Mouse (Mus musculus): Measurements from ENCODE around the gene Slc2a10. TPM values are rescaled to one million over a fixed set of nuclear protein-coding genes. Genes with fewer than 3 reads are reported as not detected.

Slc2a10 gene
- polyA plus RNA-seq (2016; fragmentation: Nextera tagmentation; extraction: Ambion mirVana) = 6.3 and 7.1 TPM in 2 replicates

GRCm38 (mm10) chr2:165503259-165504203 lies at the start of gene Slc2a10:
TSS of gene Slc2a10 (plus strand) at chr2:165503787.
- Histone ChIP-seq H3K27me3 (peaks cover 15% of the 10 kb centered on the region; the same call in 1 of the 2 replicates), H3K4me1 (replicated peaks) (peaks cover 18% of the 10 kb centered on the region), H3K9ac (replicated peaks) (peak within 1 kb of the TSS; percentile 75), H3K4me2 (peak within 1 kb of the TSS; percentile 81), H3K27ac (0 out of 2 replicates have a peak within 1 kb of the TSS, but pooled peaks have one; percentile 53), H3K9me3 (no peaks in the 10 kb centered on the region), H3K4me3 (replicated peaks) (peak within 1 kb of the TSS; percentile 51), H3K36me3 (no peaks in the 10 kb centered on the region)
- 5% methylated on average over 32 of the region's 32 CpGs for WGBS
- ATAC-seq (ENCODE audit: insufficient number of reproducible peaks, insufficient read depth, low FRiP score, low TSS enrichment, low read depth) = peak; percentile 82

- H3K27ac ChIP-seq = no peak overlapping the region
- whole genome bisulfite sequencing = 71% methylated on average over 2 of the region's 2 CpGs
- no peaks in the 10 kb centered on the region for H3K9me3 ChIP-seq
- no peak overlapping the region for H3K9ac ChIP-seq (replicated peaks)
- no peaks in the 10 kb centered on the region for H3K36me3 ChIP-seq
- no peaks in the 10 kb centered on the region for H3K27me3 ChIP-seq
- no peak overlapping the region for H3K4me3 ChIP-seq (replicated peaks)
- ATAC-seq (ENCODE audit: insufficient number of reproducible peaks, insufficient read depth, low FRiP score, low TSS enrichment, low read depth) = no peak
- H3K4me2 ChIP-seq = no peak overlapping the region
- H3K4me1 ChIP-seq (replicated peaks) = peaks cover 12% of the 10 kb centered on the region; the same call in 1 of the 2 replicates
These were observed 46.9 kb upstream of the Slc2a10 start for GRCm38 (mm10) chr2:165456710-165457109.

- WGBS = 44% methylated on average over 5 of the region's 5 CpGs
- peaks cover 12% of the 10 kb centered on the region; the same call in 1 of the 2 replicates for H3K4me1 ChIP-seq (replicated peaks)
- H3K4me2 ChIP-seq = no peak overlapping the region
- H3K27ac ChIP-seq = no peak overlapping the region
- no peaks in the 10 kb centered on the region for H3K27me3 ChIP-seq
- H3K36me3 ChIP-seq = no peaks in the 10 kb centered on the region
- no peak overlapping the region for H3K4me3 ChIP-seq (replicated peaks)
- no peak overlapping the region for H3K9ac ChIP-seq (replicated peaks)
- H3K9me3 ChIP-seq = no peaks in the 10 kb centered on the region
- ATAC-seq (ENCODE audit: insufficient number of reproducible peaks, insufficient read depth, low FRiP score, low TSS enrichment, low read depth) = no peak
These were observed 45.4 kb upstream of the Slc2a10 start for GRCm38 (mm10) chr2:165458189-165458588.

GRCm38 (mm10) chr2:165459663-165460062 lies 43.9 kb upstream of the Slc2a10 start:
- H3K27me3 ChIP-seq = no peaks in the 10 kb centered on the region
- no peaks in the 10 kb centered on the region for H3K36me3 ChIP-seq
- H3K4me2 ChIP-seq = no peak overlapping the region
- no peak overlapping the region for H3K4me3 ChIP-seq (replicated peaks)
- 12% methylated on average over 7 of the region's 7 CpGs for WGBS
- no peak overlapping the region for H3K9ac ChIP-seq (replicated peaks)
- no peak overlapping the region for H3K27ac ChIP-seq
- ATAC-seq (ENCODE audit: insufficient number of reproducible peaks, insufficient read depth, low FRiP score, low TSS enrichment, low read depth) = no peak
- H3K9me3 ChIP-seq = no peaks in the 10 kb centered on the region
- H3K4me1 ChIP-seq (replicated peaks) = peaks cover 12% of the 10 kb centered on the region; the same call in 1 of the 2 replicates

- Histone ChIP-seq H3K4me1 (replicated peaks) (peaks cover 1% of the 10 kb centered on the region), H3K36me3 (no peaks in the 10 kb centered on the region), H3K9me3 (no peaks in the 10 kb centered on the region), H3K27ac (no peak overlapping the region), H3K4me2 (no peak overlapping the region), H3K27me3 (peaks cover 24% of the 10 kb centered on the region), H3K9ac (replicated peaks) (no peak overlapping the region), H3K4me3 (replicated peaks) (no peak overlapping the region)
- no peak for ATAC-seq (ENCODE audit: insufficient number of reproducible peaks, insufficient read depth, low FRiP score, low TSS enrichment, low read depth)
- WGBS = 68% methylated on average over 15 of the region's 15 CpGs
These were observed 35.6 kb upstream of the Slc2a10 start for GRCm38 (mm10) chr2:165467824-165468452.

- no peak for ATAC-seq (ENCODE audit: insufficient number of reproducible peaks, insufficient read depth, low FRiP score, low TSS enrichment, low read depth)
- no peak overlapping the region for H3K9ac ChIP-seq (replicated peaks)
- no peak overlapping the region for H3K4me3 ChIP-seq (replicated peaks)
- H3K27ac ChIP-seq = no peak overlapping the region
- H3K4me1 ChIP-seq (replicated peaks) = peaks cover 4% of the 10 kb centered on the region
- H3K36me3 ChIP-seq = no peaks in the 10 kb centered on the region
- peaks cover 43% of the 10 kb centered on the region for H3K27me3 ChIP-seq
- 32% methylated on average over 5 of the region's 5 CpGs for WGBS
- no peak overlapping the region for H3K4me2 ChIP-seq
- H3K9me3 ChIP-seq = no peaks in the 10 kb centered on the region
These were observed 33.4 kb upstream of the Slc2a10 start for GRCm38 (mm10) chr2:165470167-165470566.

- no peak overlapping the region for H3K4me2 ChIP-seq
- no peak for ATAC-seq (ENCODE audit: insufficient number of reproducible peaks, insufficient read depth, low FRiP score, low TSS enrichment, low read depth)
- no peaks in the 10 kb centered on the region for H3K9me3 ChIP-seq
- H3K9ac ChIP-seq (replicated peaks) = no peak overlapping the region
- H3K4me3 ChIP-seq (replicated peaks) = no peak overlapping the region
- H3K4me1 ChIP-seq (replicated peaks) = peaks cover 4% of the 10 kb centered on the region
- WGBS = 80% methylated on average over 11 of the region's 11 CpGs
- H3K36me3 ChIP-seq = no peaks in the 10 kb centered on the region
- H3K27me3 ChIP-seq = peaks cover 43% of the 10 kb centered on the region
- no peak overlapping the region for H3K27ac ChIP-seq
These were observed 31.6 kb upstream of the Slc2a10 start for GRCm38 (mm10) chr2:165471943-165472342.

- peak within 1 kb of the TSS; percentile 48 for H3K4me2 ChIP-seq
- H3K9ac ChIP-seq (replicated peaks) = 0 out of 2 replicates have a peak within 1 kb of the TSS, but pooled peaks have one; percentile 34
- no peak for ATAC-seq (ENCODE audit: insufficient number of reproducible peaks, insufficient read depth, low FRiP score, low TSS enrichment, low read depth)
- H3K4me3 ChIP-seq (replicated peaks) = peak within 1 kb of the TSS; percentile 23
- H3K4me1 ChIP-seq (replicated peaks) = peaks cover 4% of the 10 kb centered on the region
- no peaks in the 10 kb centered on the region for H3K9me3 ChIP-seq
- no peak within 1 kb of the TSS for H3K27ac ChIP-seq
- peaks cover 43% of the 10 kb centered on the region for H3K27me3 ChIP-seq
- no peaks in the 10 kb centered on the region for H3K36me3 ChIP-seq
- 1% methylated on average over 35 of the region's 35 CpGs for WGBS
These were observed 30.6 kb upstream of the Slc2a10 start, which contains the start of gene Slc13a3 for GRCm38 (mm10) chr2:165473003-165473402. TSS of gene Slc13a3 (minus strand) at chr2:165473230.

GRCm38 (mm10) chr2:165475412-165475811 lies 28.2 kb upstream of the Slc2a10 start:
- H3K27me3 ChIP-seq = peaks cover 43% of the 10 kb centered on the region
- H3K4me2 ChIP-seq = no peak overlapping the region
- 81% methylated on average over 7 of the region's 7 CpGs for WGBS
- ATAC-seq (ENCODE audit: insufficient number of reproducible peaks, insufficient read depth, low FRiP score, low TSS enrichment, low read depth) = no peak
- H3K4me1 ChIP-seq (replicated peaks) = peaks cover 4% of the 10 kb centered on the region
- no peaks in the 10 kb centered on the region for H3K36me3 ChIP-seq
- H3K9me3 ChIP-seq = no peaks in the 10 kb centered on the region
- no peak overlapping the region for H3K9ac ChIP-seq (replicated peaks)
- H3K4me3 ChIP-seq (replicated peaks) = no peak overlapping the region
- no peak overlapping the region for H3K27ac ChIP-seq

GRCm38 (mm10) chr2:165475850-165476249 lies 27.7 kb upstream of the Slc2a10 start:
- no peak for ATAC-seq (ENCODE audit: insufficient number of reproducible peaks, insufficient read depth, low FRiP score, low TSS enrichment, low read depth)
- peaks cover 4% of the 10 kb centered on the region for H3K4me1 ChIP-seq (replicated peaks)
- H3K9me3 ChIP-seq = no peaks in the 10 kb centered on the region
- H3K27me3 ChIP-seq = peaks cover 40% of the 10 kb centered on the region
- no peak overlapping the region for H3K4me2 ChIP-seq
- H3K27ac ChIP-seq = no peak overlapping the region
- H3K9ac ChIP-seq (replicated peaks) = no peak overlapping the region
- no peak overlapping the region for H3K4me3 ChIP-seq (replicated peaks)
- H3K36me3 ChIP-seq = no peaks in the 10 kb centered on the region
- 74% methylated on average over 5 of the region's 5 CpGs for WGBS

GRCm38 (mm10) chr2:165482003-165482402 lies 21.6 kb upstream of the Slc2a10 start:
- H3K9me3 ChIP-seq = no peaks in the 10 kb centered on the region
- H3K27ac ChIP-seq = no peak overlapping the region
- H3K9ac ChIP-seq (replicated peaks) = no peak overlapping the region
- ATAC-seq (ENCODE audit: insufficient number of reproducible peaks, insufficient read depth, low FRiP score, low TSS enrichment, low read depth) = no peak
- peaks cover 6% of the 10 kb centered on the region for H3K4me1 ChIP-seq (replicated peaks)
- H3K4me3 ChIP-seq (replicated peaks) = no peak overlapping the region
- H3K4me2 ChIP-seq = no peak overlapping the region
- 0 out of 2 replicates have a peak, but pooled peaks cover 5% of the 10 kb centered on the region for H3K27me3 ChIP-seq
- 53% methylated on average over 8 of the region's 8 CpGs for WGBS
- H3K36me3 ChIP-seq = no peaks in the 10 kb centered on the region
